Mouse (Mus musculus) limb, embryonic 14.5 days (tissue): ENCODE measurements around the gene Timm17b. TPM values are rescaled to one million over a fixed set of nuclear protein-coding genes. Genes with fewer than 3 reads are reported as not detected.

Experiments used
- ATAC-seq: fragments of 200-750 bp; cut with Nextera tagmentation; 2 replicates; pipeline ENCODE4 v1.8.0; 2017; ENCODE audit warnings: low read depth, moderate number of reproducible peaks, moderate TSS enrichment; ENCODE audit not compliant: low FRiP score
- DNase-seq: peaks from one replicate; pipeline ENCODE4 v3.0.0-alpha.2; 2015; ENCODE audit warnings: low spot score
- H3K27ac ChIP-seq: fragments of 300-500 bp; sonication (generic); replicated peaks from 2 replicates; pipeline ENCODE4 v1.5.1; 2014; ENCODE audit warnings: low read depth, mild to moderate bottlenecking, low read length, moderate library complexity, mixed read lengths
- H3K27me3 ChIP-seq: fragments of 300-500 bp; sonication (generic); 2 replicates; pipeline ENCODE4 v1.6.1; 2014; ENCODE audit warnings: low read length, mixed read lengths; ENCODE audit not compliant: control insufficient read depth, insufficient read depth
- H3K36me3 ChIP-seq: fragments of 300-500 bp; sonication (generic); 2 replicates; pipeline ENCODE4 v1.6.1; 2014; ENCODE audit warnings: mild to moderate bottlenecking, low read length, moderate library complexity, mixed read lengths; ENCODE audit not compliant: control insufficient read depth, insufficient read depth
- H3K4me1 ChIP-seq: fragments of 300-500 bp; sonication (generic); 2 replicates; pipeline ENCODE4 v1.6.1; 2014; ENCODE audit warnings: antibody characterized with exemption, low read length, mixed read lengths; ENCODE audit not compliant: control insufficient read depth, insufficient read depth
- H3K4me2 ChIP-seq: fragments of 300-500 bp; sonication (generic); replicated peaks from 2 replicates; pipeline ENCODE4 v1.6.1; 2014; ENCODE audit warnings: low read depth, mild to moderate bottlenecking, low read length, moderate library complexity; ENCODE audit not compliant: severe bottlenecking
- H3K4me3 ChIP-seq: fragments of 300-500 bp; sonication (generic); replicated peaks from 2 replicates; pipeline ENCODE4 v1.5.1; 2014; ENCODE audit warnings: low read length
- H3K9ac ChIP-seq: fragments of 300-500 bp; sonication (generic); 2 replicates; pipeline ENCODE4 v1.6.1; 2014; ENCODE audit warnings: mild to moderate bottlenecking, low read depth, low read length, moderate library complexity; ENCODE audit not compliant: severe bottlenecking
- H3K9me3 ChIP-seq: fragments of 300-500 bp; sonication (generic); 2 replicates; pipeline ENCODE4 v1.6.1; 2016; ENCODE audit warnings: low read length; ENCODE audit not compliant: control insufficient read depth
- POLR2A ChIP-seq: fragments of 200-500 bp; IDR thresholded peaks from 2 replicates; pipeline ENCODE4 v1.8.0; 2012; ENCODE audit warnings: inconsistent platforms, mild to moderate bottlenecking, moderate library complexity, borderline replicate concordance; ENCODE audit not compliant: insufficient read depth, insufficient read length; ENCODE audit errors: extremely low read depth
- WGBS: fragments of 180-500 bp; shearing (Covaris S2); extraction: QIAGEN DNeasy Blood & Tissue Kit; methylation state at CpG from one replicate; pipeline ENCODE4 v1.1.7; 2014; 5-methylcytosine and 5-hydroxymethylcytosine counted together
- polyA plus RNA-seq, 2 experiments: library from polyadenylated mRNA; depleted of rRNA in 1 of 2; stranded (reverse) in 1 of 2; unstranded in 1 of 2; fragments of >200 nt; fragmentation: Nextera tagmentation in 1 of 2; extraction: Ambion mirVana in 1 of 2; gene quantifications; 2 replicates each; pipeline versions ENCODE4 v1.2.1 to v1.2.3; 2012 to 2014

Gene Timm17b
- polyA plus RNA-seq, 2 experiments: 50.1 to 196 TPM

DNA sequence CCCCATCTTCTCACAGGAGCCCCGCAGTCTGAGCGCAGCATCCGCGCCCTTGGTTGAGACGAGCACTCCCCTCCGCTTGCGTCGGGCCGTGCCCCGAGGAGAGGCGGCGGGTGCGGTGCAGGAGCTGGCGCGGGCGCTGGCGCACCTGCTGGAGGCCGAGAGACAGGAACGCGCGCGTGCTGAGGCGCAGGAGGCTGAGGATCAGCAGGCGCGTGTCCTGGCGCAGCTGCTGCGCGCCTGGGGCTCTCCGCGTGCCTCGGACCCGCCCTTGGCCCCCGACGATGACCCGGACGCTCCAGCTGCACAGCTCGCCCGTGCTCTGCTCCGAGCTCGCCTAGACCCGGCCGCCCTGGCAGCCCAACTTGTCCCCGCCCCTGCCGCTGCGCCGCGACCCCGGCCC lies 22.9 kb downstream of the Timm17b start:
- Histone ChIP-seq H3K4me2 (peak overlapping the region; percentile 37), H3K9me3 (no peaks in the 10 kb centered on the region), H3K9ac (no peak overlapping the region), H3K4me3 (peak overlapping the region; percentile 21), H3K36me3 (no peaks in the 10 kb centered on the region), H3K4me1 (no peaks in the 10 kb centered on the region), H3K27me3 (peaks cover 31% of the 10 kb centered on the region), H3K27ac (no peak overlapping the region)
- no peak for DNase-seq
- ATAC-seq: no peak
- no peak for TF ChIP-seq POLR2A
- WGBS: 21% methylated on average over 25 of the region's 48 CpGs

DNA sequence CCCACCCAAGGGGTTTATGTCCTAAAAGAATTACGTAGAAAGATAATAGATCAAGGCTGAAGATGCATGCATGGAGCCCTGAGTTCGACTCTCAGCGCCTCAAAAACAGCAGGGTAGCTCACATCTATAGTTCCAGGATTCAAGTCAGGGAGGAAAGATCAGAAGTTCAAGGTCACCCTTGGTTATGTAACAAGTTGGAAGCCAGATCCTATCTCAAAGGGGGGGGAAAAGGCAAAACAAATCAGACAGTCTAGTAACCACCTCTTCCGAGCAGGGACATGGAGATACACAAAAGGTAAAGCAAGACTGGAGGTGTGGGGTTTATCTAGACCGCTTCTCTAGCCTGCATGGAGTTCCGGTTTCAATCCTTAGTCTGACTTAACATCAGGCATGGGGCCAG lies 27.1 kb downstream of the Timm17b start:
- no peaks in the 10 kb centered on the region; the same call in 1 of the 2 replicates for H3K9me3 ChIP-seq
- H3K4me2 ChIP-seq: no peak overlapping the region
- no peak overlapping the region for H3K4me3 ChIP-seq
- peaks cover 23% of the 10 kb centered on the region for H3K27me3 ChIP-seq
- H3K9ac ChIP-seq: no peak overlapping the region
- H3K36me3 ChIP-seq: peaks cover 16% of the 10 kb centered on the region; the same call in 1 of the 2 replicates
- no peak for ATAC-seq
- no peak for TF ChIP-seq POLR2A
- no peaks in the 10 kb centered on the region for H3K4me1 ChIP-seq
- no peak for DNase-seq
- WGBS: 64% methylated on average over 6 of the region's 6 CpGs
- no peak overlapping the region for H3K27ac ChIP-seq

GRCm38 (mm10) chrX:7927116-7927515 lies 28.0 kb downstream of the Timm17b start:
- WGBS: 21% methylated on average over 10 of the region's 10 CpGs
- Histone ChIP-seq H3K9ac (no peak overlapping the region), H3K9me3 (no peaks in the 10 kb centered on the region; the same call in 1 of the 2 replicates), H3K27ac (no peak overlapping the region), H3K27me3 (peaks cover 15% of the 10 kb centered on the region), H3K4me1 (no peaks in the 10 kb centered on the region), H3K4me3 (no peak overlapping the region), H3K4me2 (no peak overlapping the region), H3K36me3 (peaks cover 19% of the 10 kb centered on the region; the same call in 1 of the 2 replicates)
- DNase-seq: no peak
- no peak for TF ChIP-seq POLR2A
- no peak for ATAC-seq

- H3K27me3 ChIP-seq: peaks cover 9% of the 10 kb centered on the region; the same call in 1 of the 2 replicates
- DNase-seq (no peak), ATAC-seq (no peak)
- no peaks in the 10 kb centered on the region for H3K4me1 ChIP-seq
- 16% methylated on average over 16 of the region's 19 CpGs for WGBS
- peaks cover 22% of the 10 kb centered on the region; the same call in 1 of the 2 replicates for H3K36me3 ChIP-seq
- no peak for TF ChIP-seq POLR2A
- no peak within 1 kb of the TSS for H3K27ac ChIP-seq
- H3K4me3 ChIP-seq: no peak within 1 kb of the TSS
- H3K4me2 ChIP-seq: no peak within 1 kb of the TSS
- H3K9ac ChIP-seq: no peak within 1 kb of the TSS
- H3K9me3 ChIP-seq: no peaks in the 10 kb centered on the region; the same call in 1 of the 2 replicates
Measured at GRCm38 (mm10) chrX:7928270-7928790, 29.2 kb downstream of the Timm17b start, which contains the start of gene Eras. TSS of gene Eras (minus strand) at chrX:7928607.

- no peak for TF ChIP-seq POLR2A
- Histone ChIP-seq H3K27me3 (no peaks in the 10 kb centered on the region), H3K9ac (no peak overlapping the region), H3K9me3 (no peaks in the 10 kb centered on the region), H3K4me3 (no peak overlapping the region), H3K4me2 (no peak overlapping the region), H3K27ac (no peak overlapping the region), H3K4me1 (no peaks in the 10 kb centered on the region), H3K36me3 (peaks cover 20% of the 10 kb centered on the region; the same call in 1 of the 2 replicates)
- ATAC-seq: no peak
- 39% methylated on average over 9 of the region's 11 CpGs for WGBS
- DNase-seq: no peak
Measured at GRCm38 (mm10) chrX:7936874-7937273, 37.7 kb downstream of the Timm17b start.
